In genomic region chr13:67081142-67081713, GRCm38 (mm10) we compare ENCODE assay signal across 8 mouse cellular contexts. TPM values are rescaled to one million over a fixed set of nuclear protein-coding genes. Genes with fewer than 3 reads are reported as not detected.
DNase-seq lines count a peak whose midpoint lies in the region; ATAC-seq and TF ChIP-seq lines count a peak whose summit lies in the region.

No protein-coding gene starts in this region.

- H3K4me3 ChIP-seq in G1E (ENCODE audit: low read depth, low read length) = peak overlapping the region; percentile 77
- peak overlapping the region; percentile 75 for H3K4me3 ChIP-seq in forebrain, embryonic 16.5 days (replicated peaks; ENCODE audit: low read length)
- H3K4me3 ChIP-seq in layer of hippocampus, adult 2 months = peak overlapping the region; percentile 68
- H3K4me3 ChIP-seq in lung, embryonic 14.5 days (ENCODE audit: low read depth, low read length) = peak overlapping the region; percentile 55
- peak overlapping the region; percentile 69 for H3K4me3 ChIP-seq in olfactory bulb, adult 2 months (ENCODE audit: insufficient read depth, low read depth, low read length)
- H3K4me3 ChIP-seq in thymus, adult 2 months (ENCODE audit: control insufficient read depth, insufficient read depth, low read length) = peak overlapping the region; percentile 98

- peak overlapping the region; percentile 77 for H3K4me2 ChIP-seq in forebrain, embryonic 16.5 days (ENCODE audit: low read length)
- H3K4me2 ChIP-seq in lung, embryonic 14.5 days = peak overlapping the region; percentile 68

- DNase-seq in G1E (ENCODE audit: low spot score) = peak; percentile 55
- DNase-seq in cerebellum, adult 11-12 months = peak; percentile 73
- peak; percentile 74 to 81 for DNase-seq in heart, postnatal 36 days
- DNase-seq in layer of hippocampus, adult 2 months (ENCODE audit: low spot score in 2 of 2) = peak; percentile 64 to 85
- peak; percentile 90 for DNase-seq in lung, embryonic 14.5 days
- DNase-seq in thymus, adult 2 months = peak; percentile 58

- under 1% methylated on average over 24 of the region's 24 CpGs for WGBS in forebrain, embryonic 16.5 days
- WGBS in lung, embryonic 14.5 days = under 1% methylated on average over 24 of the region's 24 CpGs
- WGBS in olfactory bulb, adult 2 months = 1% methylated on average over 24 of the region's 24 CpGs
- 1% methylated on average over 24 of the region's 24 CpGs for WGBS in thymus, adult 2 months

- TF ChIP-seq POLR2A in olfactory bulb, adult 2 months (IDR thresholded peaks at IDR 0.05; ENCODE audit: insufficient read depth, low read depth, low read length) = peak; percentile 12; the same call in 1 of the 2 replicates
- TF ChIP-seq POLR2A in thymus, adult 2 months (IDR thresholded peaks at IDR 0.05; ENCODE audit: control insufficient read depth, extremely low read depth, insufficient read depth, low read length, poor library complexity) = no peak

- peak; percentile 93 for ATAC-seq in G1E (ENCODE audit: extremely low read depth, insufficient number of reproducible peaks, low FRiP score, poor library complexity, severe bottlenecking)
- peak; percentile 98 for ATAC-seq in forebrain, embryonic 16.5 days
- peak; percentile 100 for ATAC-seq in lung, embryonic 14.5 days (ENCODE audit: insufficient read depth)

- no peak for TF ChIP-seq CTCF in G1E (IDR thresholded peaks at IDR 0.05; ENCODE audit: low read depth, low read length)
- 0 out of 2 replicates have a peak, but pooled peaks have one; percentile 13 for TF ChIP-seq CTCF in layer of hippocampus, adult 2 months (conservative IDR thresholded peaks at IDR 0.05)
- 0 out of 2 replicates have a peak, but pooled peaks have one; percentile 1 for TF ChIP-seq CTCF in lung, embryonic 14.5 days (IDR thresholded peaks at IDR 0.05; ENCODE audit: low read depth)
- no peak for TF ChIP-seq CTCF in olfactory bulb, adult 2 months (IDR thresholded peaks at IDR 0.05; ENCODE audit: insufficient read depth, low read depth, low read length)
- no peak for TF ChIP-seq CTCF in thymus, adult 2 months (IDR thresholded peaks at IDR 0.05; ENCODE audit: borderline replicate concordance, control insufficient read depth, extremely low read depth, insufficient read depth, low read length, poor library complexity)

- intact Hi-C loops in heart, postnatal 36 days (cut with DNase I) = loop anchor here (1.0 to 5.0 kb wide), 3 partner anchors 21 to 149 kb away; partner anchors contain the start of gene Gm28557

- no peaks in the 10 kb centered on the region for H3K27me3 ChIP-seq in G1E (ENCODE audit: insufficient read depth, low read length)
- H3K27me3 ChIP-seq in forebrain, embryonic 16.5 days (replicated peaks; ENCODE audit: control insufficient read depth, insufficient read depth, low read length) = no peaks in the 10 kb centered on the region
- no peaks in the 10 kb centered on the region for H3K27me3 ChIP-seq in lung, embryonic 14.5 days (ENCODE audit: insufficient read depth, low read length)
- H3K27me3 ChIP-seq in thymus, adult 2 months (ENCODE audit: control insufficient read depth, insufficient read depth, low read length) = no peaks in the 10 kb centered on the region

- H3K27ac ChIP-seq in forebrain, embryonic 16.5 days (ENCODE audit: low read length) = peak overlapping the region; percentile 71
- peak overlapping the region; percentile 87 for H3K27ac ChIP-seq in layer of hippocampus, adult 2 months
- H3K27ac ChIP-seq in lung, embryonic 14.5 days (ENCODE audit: low read depth) = peak overlapping the region; percentile 92
- H3K27ac ChIP-seq in olfactory bulb, adult 2 months (ENCODE audit: insufficient read depth, low read depth, low read length) = peak overlapping the region; percentile 78; the same call in 1 of the 2 replicates
- H3K27ac ChIP-seq in thymus, adult 2 months (ENCODE audit: control insufficient read depth, insufficient read depth, low read length) = peak overlapping the region; percentile 67; the same call in 1 of the 2 replicates

- H3K9ac ChIP-seq in forebrain, embryonic 16.5 days (replicated peaks; ENCODE audit: low read depth, low read length) = peak overlapping the region; percentile 74
- peak overlapping the region; percentile 68 for H3K9ac ChIP-seq in lung, embryonic 14.5 days

- H3K36me3 ChIP-seq in G1E (replicated peaks) = peaks cover 8% of the 10 kb centered on the region
- H3K36me3 ChIP-seq in forebrain, embryonic 16.5 days (ENCODE audit: control insufficient read depth, insufficient read depth) = 0 out of 2 replicates have a peak, but pooled peaks cover 6% of the 10 kb centered on the region
- 0 out of 2 replicates have a peak, but pooled peaks cover 2% of the 10 kb centered on the region for H3K36me3 ChIP-seq in lung, embryonic 14.5 days (ENCODE audit: insufficient read depth)
- no peaks in the 10 kb centered on the region for H3K36me3 ChIP-seq in thymus, adult 2 months (ENCODE audit: control insufficient read depth, insufficient read depth, low read length)

- no peaks in the 10 kb centered on the region for H3K9me3 ChIP-seq in G1E (replicated peaks)
- H3K9me3 ChIP-seq in forebrain, embryonic 16.5 days (ENCODE audit: control insufficient read depth, low read length) = peaks cover 2% of the 10 kb centered on the region; the same call in 1 of the 2 replicates
- H3K9me3 ChIP-seq in lung, embryonic 14.5 days (ENCODE audit: low read depth, low read length) = no peaks in the 10 kb centered on the region

- H3K4me1 ChIP-seq in G1E (ENCODE audit: insufficient read depth, low read depth, low read length) = peaks cover 17% of the 10 kb centered on the region
- H3K4me1 ChIP-seq in forebrain, embryonic 16.5 days (replicated peaks; ENCODE audit: control insufficient read depth, insufficient read depth, low read length) = peaks cover 11% of the 10 kb centered on the region
- 0 out of 2 replicates have a peak, but pooled peaks cover 5% of the 10 kb centered on the region for H3K4me1 ChIP-seq in lung, embryonic 14.5 days (ENCODE audit: insufficient read depth)
- no peaks in the 10 kb centered on the region for H3K4me1 ChIP-seq in olfactory bulb, adult 2 months (ENCODE audit: control insufficient read depth, insufficient read depth, low read length)
- H3K4me1 ChIP-seq in thymus, adult 2 months (replicated peaks; ENCODE audit: control insufficient read depth, insufficient read depth, low read length) = peaks cover 4% of the 10 kb centered on the region; the same call in 1 of the 2 replicates

RNA-seq across cellular contexts. Expression of gene Zfp708, which starts 16.5 kb away (rescaled TPM):
- total RNA-seq in G1E (2014; fragmentation: Nextera tagmentation) (4.6 and 5.1 TPM in 2 replicates), G1E (2017) (0.29 TPM in 1 of 2 replicates, not detected in the other)
- 0.12 TPM in 1 of 2 replicates, not detected in the other for polyA plus RNA-seq in G1E (2012)
- polyA plus RNA-seq in forebrain, embryonic 16.5 days (2015; fragmentation: Nextera tagmentation; extraction: Ambion mirVana) = 13.3 and 14.1 TPM in 2 replicates
- total RNA-seq in heart, postnatal 36 days (2021) = 1 to 10 TPM in 1 of 2 experiments, under 1 TPM in 1; 0.60 to 1.6 TPM
- 1 to 10 TPM; 2.5 to 3.5 TPM for total RNA-seq in layer of hippocampus, adult 2 months (2021)
- polyA plus RNA-seq in lung, embryonic 14.5 days (2014; fragmentation: Nextera tagmentation; extraction: Ambion mirVana) = 6.5 and 6.9 TPM in 2 replicates
- not detected in 2 replicates for polyA plus RNA-seq in olfactory bulb, adult 2 months (2012; ENCODE audit: insufficient read depth, insufficient read length, low replicate concordance, missing spikeins)
- 0.24 and 0.42 TPM in 2 replicates for polyA plus RNA-seq in thymus, adult 2 months (2012; rRNA removed)

RNA-seq across cellular contexts. Expression of gene Zfp712, which starts 20.3 kb away (rescaled TPM):
- total RNA-seq in G1E (2014; fragmentation: Nextera tagmentation) (9.4 and 10.5 TPM in 2 replicates), G1E (2017) (5.1 and 5.3 TPM in 2 replicates)
- polyA plus RNA-seq in G1E (2012) = 0.10 and 0.13 TPM in 2 replicates
- polyA plus RNA-seq in forebrain, embryonic 16.5 days (2015; fragmentation: Nextera tagmentation; extraction: Ambion mirVana) = 9.7 and 9.8 TPM in 2 replicates
- total RNA-seq in heart, postnatal 36 days (2021) = 1 to 10 TPM; 1.1 to 1.6 TPM
- 1 to 10 TPM; 4.6 to 5.6 TPM for total RNA-seq in layer of hippocampus, adult 2 months (2021)
- polyA plus RNA-seq in lung, embryonic 14.5 days (2014; fragmentation: Nextera tagmentation; extraction: Ambion mirVana) = 3.6 and 4.3 TPM in 2 replicates
- polyA plus RNA-seq in olfactory bulb, adult 2 months (2012; ENCODE audit: insufficient read depth, insufficient read length, low replicate concordance, missing spikeins) = not detected in 2 replicates
- polyA plus RNA-seq in thymus, adult 2 months (2012; rRNA removed) = 0.65 and 0.73 TPM in 2 replicates

RNA-seq across cellular contexts. Expression of gene Gm28557, which starts 27.2 kb away (rescaled TPM):
- total RNA-seq in G1E (2014; fragmentation: Nextera tagmentation) = 6.2 and 12.0 TPM in 2 replicates
- total RNA-seq in G1E (2017) = 5.3 and 9.3 TPM in 2 replicates
- 0.19 and 0.23 TPM in 2 replicates for polyA plus RNA-seq in G1E (2012)
- 0.88 and 2.1 TPM in 2 replicates for polyA plus RNA-seq in forebrain, embryonic 16.5 days (2015; fragmentation: Nextera tagmentation; extraction: Ambion mirVana)
- 1 to 10 TPM; 2.9 to 3.0 TPM for total RNA-seq in heart, postnatal 36 days (2021)
- total RNA-seq in layer of hippocampus, adult 2 months (2021) = 1 to 10 TPM; 3.0 to 4.3 TPM
- 3.4 and 3.5 TPM in 2 replicates for polyA plus RNA-seq in lung, embryonic 14.5 days (2014; fragmentation: Nextera tagmentation; extraction: Ambion mirVana)
- polyA plus RNA-seq in olfactory bulb, adult 2 months (2012; ENCODE audit: insufficient read depth, insufficient read length, low replicate concordance, missing spikeins) = not detected in 2 replicates
- polyA plus RNA-seq in thymus, adult 2 months (2012; rRNA removed) = 1.5 TPM in 2 replicates

RNA-seq across cellular contexts. Expression of gene Rslcan18, which starts 34.8 kb away (rescaled TPM):
- 4.0 and 6.9 TPM in 2 replicates for total RNA-seq in G1E (2014; fragmentation: Nextera tagmentation)
- 0.49 and 1.4 TPM in 2 replicates for total RNA-seq in G1E (2017)
- 0.02 TPM in 1 of 2 replicates, not detected in the other for polyA plus RNA-seq in G1E (2012)
- polyA plus RNA-seq in forebrain, embryonic 16.5 days (2015; fragmentation: Nextera tagmentation; extraction: Ambion mirVana) = 0.10 TPM in 1 of 2 replicates, not detected in the other
- 1 to 10 TPM in 1 of 2 experiments, under 1 TPM in 1; 0.95 to 1.1 TPM for total RNA-seq in heart, postnatal 36 days (2021)
- under 1 TPM; 0.39 to 0.44 TPM for total RNA-seq in layer of hippocampus, adult 2 months (2021)
- polyA plus RNA-seq in lung, embryonic 14.5 days (2014; fragmentation: Nextera tagmentation; extraction: Ambion mirVana) = 0.26 and 0.28 TPM in 2 replicates
- not detected in 2 replicates for polyA plus RNA-seq in olfactory bulb, adult 2 months (2012; ENCODE audit: insufficient read depth, insufficient read length, low replicate concordance, missing spikeins)
- polyA plus RNA-seq in thymus, adult 2 months (2012; rRNA removed) = 0.05 and 0.17 TPM in 2 replicates

RNA-seq across cellular contexts. Expression of gene Zfp759, which starts 40.2 kb away (rescaled TPM):
- total RNA-seq in G1E (2014; fragmentation: Nextera tagmentation) (12.4 and 16.3 TPM in 2 replicates), G1E (2017) (10.9 and 12.0 TPM in 2 replicates)
- 0.20 and 0.24 TPM in 2 replicates for polyA plus RNA-seq in G1E (2012)
- 4.6 and 4.8 TPM in 2 replicates for polyA plus RNA-seq in forebrain, embryonic 16.5 days (2015; fragmentation: Nextera tagmentation; extraction: Ambion mirVana)
- total RNA-seq in heart, postnatal 36 days (2021) = 1 to 10 TPM; 5.0 to 5.9 TPM
- 10 to 100 TPM in 1 of 2 experiments, 1 to 10 TPM in 1; 8.9 to 10.6 TPM for total RNA-seq in layer of hippocampus, adult 2 months (2021)
- 2.1 and 2.6 TPM in 2 replicates for polyA plus RNA-seq in lung, embryonic 14.5 days (2014; fragmentation: Nextera tagmentation; extraction: Ambion mirVana)
- not detected in 2 replicates for polyA plus RNA-seq in olfactory bulb, adult 2 months (2012; ENCODE audit: insufficient read depth, insufficient read length, low replicate concordance, missing spikeins)
- polyA plus RNA-seq in thymus, adult 2 months (2012; rRNA removed) = 0.18 and 0.23 TPM in 2 replicates

Comparison
In these comparisons a context has a peak if more than half of its experiments do, and no peak if none do; other contexts are left out.
1. Peak in every context shown above with its lines: DNase-seq, ATAC-seq, H3K4me3 ChIP-seq and H3K27ac ChIP-seq.
2. CTCF ChIP-seq: peak in layer of hippocampus, adult 2 months (single experiment) and lung, embryonic 14.5 days (single experiment); none in G1E (single experiment), olfactory bulb, adult 2 months (single experiment) and thymus, adult 2 months (single experiment).